Mouse (Mus musculus): ENCODE data around the gene Snrnp70.

- no peak for TF ChIP-seq CTCF (IDR thresholded peaks at IDR 0.05; ENCODE audit: low read depth, low read length)
- TF ChIP-seq POLR2A (IDR thresholded peaks at IDR 0.05; ENCODE audit: extremely low read depth, insufficient read depth, low read length): no peak
These were observed 25.6 kb downstream of the Snrnp70 start for GRCm38 (mm10) chr7:45369836-45370474.
